Mouse (Mus musculus): Measurements from ENCODE around the gene Ric8a.
"Not testable (repeated sequence)": the region's sequence is repeated elsewhere in the genome, so short reads cannot be mapped to it uniquely, and the experiment has no call there.

Gene Ric8a

GRCm38 (mm10) chr7:140847755-140848580 lies 8.8 kb upstream of the Ric8a start, which contains the start of gene Odf3:
Gene Odf3, plus strand, starts transcription at chr7:140847805.
- DNase-seq, result peak; percentile 44 to 55

GRCm38 (mm10) chr7:140848591-140848990 lies 8.2 kb upstream of the Ric8a start:
- DNase-seq, result no peak

DNA sequence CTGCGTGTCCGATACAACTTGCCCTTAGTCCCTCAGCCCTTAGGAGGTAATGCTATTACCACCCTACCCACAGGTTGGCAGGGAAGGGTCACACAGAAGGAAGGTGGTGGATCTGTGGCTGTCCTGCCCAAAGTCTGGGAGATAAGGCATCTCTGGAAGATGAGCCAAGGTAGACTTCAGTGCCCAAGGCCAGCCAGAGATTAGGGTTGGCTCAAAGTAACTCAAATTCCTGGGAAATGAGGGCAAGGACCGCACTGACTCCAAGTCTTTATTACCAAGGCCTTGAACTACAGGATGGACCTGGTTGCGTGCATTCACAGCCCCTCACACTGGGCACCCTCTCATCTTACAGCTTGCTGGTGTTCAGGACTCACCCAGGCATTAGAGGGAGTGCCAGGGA lies 4.8 kb upstream of the Ric8a start:
- no peak for DNase-seq

GRCm38 (mm10) chr7:140853386-140853785 lies 3.4 kb upstream of the Ric8a start:
- DNase-seq, result no peak

DNA sequence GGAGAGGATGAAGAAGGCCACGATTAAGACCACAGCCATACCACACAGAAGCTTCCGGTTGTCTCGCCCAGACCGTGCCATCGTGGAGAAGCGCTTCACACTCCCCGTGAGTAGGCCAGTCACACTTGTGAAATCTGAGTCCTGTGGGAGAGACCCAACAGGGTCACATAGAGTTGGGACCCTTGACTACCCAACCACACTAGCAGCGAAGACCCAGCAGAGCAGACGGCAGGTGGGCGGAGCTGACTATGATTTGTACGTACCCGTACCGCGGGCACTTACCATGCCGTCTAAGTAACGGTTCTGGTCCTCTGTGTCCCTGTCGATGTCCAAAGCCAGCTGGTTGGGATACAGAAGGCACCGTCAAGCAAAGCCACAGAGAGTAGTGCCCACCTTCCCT lies 2.3 kb upstream of the Ric8a start:
- DNase-seq, result no peak

DNA sequence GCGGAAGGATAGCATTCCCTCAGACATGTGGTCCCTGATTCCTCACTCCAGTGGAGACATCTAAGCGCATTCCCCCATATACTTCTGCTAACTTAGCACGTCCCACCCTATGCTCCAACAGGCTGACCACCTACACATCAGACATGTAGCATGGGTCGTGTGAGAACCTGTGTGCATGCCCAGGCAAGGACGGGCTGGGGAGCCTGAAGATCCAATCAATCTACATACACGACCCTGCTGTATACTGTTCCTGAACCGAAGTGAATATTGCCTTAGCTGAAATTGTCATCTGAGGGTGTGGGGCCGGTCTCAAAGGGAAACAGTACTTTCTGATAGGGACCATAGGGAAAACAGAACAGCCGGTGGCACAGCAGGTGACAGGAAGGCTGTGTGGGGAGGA lies 1.6 kb upstream of the Ric8a start:
- DNase-seq, result no peak

DNA sequence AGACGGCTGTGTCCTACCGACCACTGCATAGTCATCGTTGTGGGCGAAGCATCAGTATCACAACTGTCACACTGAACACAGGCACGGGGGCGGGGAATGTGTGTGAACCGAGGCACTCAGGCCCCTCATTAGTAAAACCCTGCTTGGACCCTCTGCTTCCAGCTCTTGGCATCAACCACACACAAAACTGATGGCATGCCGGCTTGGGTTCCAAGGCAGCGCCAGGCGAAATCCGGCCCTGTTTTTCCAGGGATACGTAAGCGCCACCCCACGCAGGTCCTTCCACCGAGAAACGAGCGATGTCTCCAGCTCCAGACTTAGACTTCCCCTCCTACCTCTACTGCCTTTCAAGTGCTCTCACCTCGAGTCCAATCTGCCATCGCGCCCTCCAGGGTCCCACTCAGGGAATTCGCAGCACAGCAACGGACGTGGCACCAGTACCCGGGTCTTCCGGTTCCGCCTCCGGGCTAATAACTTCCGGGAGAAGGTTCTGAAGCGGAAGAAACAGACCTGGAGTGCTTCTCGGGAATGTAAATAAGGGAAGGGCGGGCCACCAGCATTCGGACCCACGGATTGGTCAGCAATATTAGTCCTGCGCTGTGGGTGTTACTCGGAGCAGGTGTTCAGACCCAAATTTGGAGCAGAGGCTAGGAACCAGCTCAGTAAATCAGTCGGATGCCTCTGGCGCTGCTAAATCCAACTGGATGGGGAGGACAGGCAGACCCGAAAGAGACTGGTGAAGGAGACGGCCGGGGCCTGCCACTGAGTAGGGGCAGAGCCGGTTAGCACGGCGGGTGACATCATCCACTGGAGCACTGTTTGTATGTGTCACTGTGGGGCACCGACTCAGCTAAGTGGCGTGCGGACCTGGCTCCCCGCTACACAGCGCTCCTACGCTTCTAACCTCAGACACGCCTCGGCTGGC lies 635 bp upstream of the Ric8a start, which contains the start of gene Gm45785:
Gm45785 (minus strand) TSS at position 472 of the 925 bp plus-strand sequence.
- DNase-seq, result peak; percentile 88 to 92

- peak in 1 of 2 experiments; percentile 31 for DNase-seq
These were observed 1.1 kb downstream of the Ric8a start, which contains the start of gene Bet1l for GRCm38 (mm10) chr7:140857550-140858505. Gene Bet1l, minus strand, starts transcription at chr7:140857577.

GRCm38 (mm10) chr7:140858746-140859145 lies 2.0 kb downstream of the Ric8a start:
- DNase-seq, result peak in 1 of 2 experiments; percentile 12

DNA sequence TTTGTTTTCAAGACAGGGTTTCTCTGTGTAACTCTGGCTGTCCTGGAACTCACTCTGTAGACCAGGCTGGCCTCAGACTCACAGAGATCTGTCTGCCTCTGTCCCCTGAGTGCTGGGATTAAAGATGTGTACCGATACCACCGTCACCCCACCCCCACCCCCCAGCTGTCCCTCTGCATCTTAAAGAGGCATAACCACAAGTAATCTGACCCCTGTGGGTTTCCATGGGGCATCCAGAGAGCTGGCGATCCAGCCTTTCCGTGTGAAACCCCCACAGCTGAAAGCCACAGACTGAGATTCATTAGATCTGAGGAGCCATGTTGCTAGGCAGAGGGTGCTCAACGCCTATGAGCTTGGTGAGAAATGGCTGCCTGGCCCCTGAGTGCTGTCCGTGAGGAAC lies 3.2 kb downstream of the Ric8a start:
- DNase-seq, result no peak

GRCm38 (mm10) chr7:140860728-140861127 lies 4.0 kb downstream of the Ric8a start:
- DNase-seq, result no peak

GRCm38 (mm10) chr7:140864761-140865160 lies 8.0 kb downstream of the Ric8a start:
- no peak for DNase-seq

- no peak for DNase-seq
These were observed 17.5 kb downstream of the Ric8a start for GRCm38 (mm10) chr7:140874224-140874623.

- peak in 1 of 2 experiments; percentile 26 for DNase-seq
These were observed 20.6 kb downstream of the Ric8a start for GRCm38 (mm10) chr7:140877364-140877763.

GRCm38 (mm10) chr7:140879355-140879754 lies 22.6 kb downstream of the Ric8a start:
- no peak for DNase-seq

- no peak for DNase-seq
These were observed 23.7 kb downstream of the Ric8a start for GRCm38 (mm10) chr7:140880419-140880818.

DNA sequence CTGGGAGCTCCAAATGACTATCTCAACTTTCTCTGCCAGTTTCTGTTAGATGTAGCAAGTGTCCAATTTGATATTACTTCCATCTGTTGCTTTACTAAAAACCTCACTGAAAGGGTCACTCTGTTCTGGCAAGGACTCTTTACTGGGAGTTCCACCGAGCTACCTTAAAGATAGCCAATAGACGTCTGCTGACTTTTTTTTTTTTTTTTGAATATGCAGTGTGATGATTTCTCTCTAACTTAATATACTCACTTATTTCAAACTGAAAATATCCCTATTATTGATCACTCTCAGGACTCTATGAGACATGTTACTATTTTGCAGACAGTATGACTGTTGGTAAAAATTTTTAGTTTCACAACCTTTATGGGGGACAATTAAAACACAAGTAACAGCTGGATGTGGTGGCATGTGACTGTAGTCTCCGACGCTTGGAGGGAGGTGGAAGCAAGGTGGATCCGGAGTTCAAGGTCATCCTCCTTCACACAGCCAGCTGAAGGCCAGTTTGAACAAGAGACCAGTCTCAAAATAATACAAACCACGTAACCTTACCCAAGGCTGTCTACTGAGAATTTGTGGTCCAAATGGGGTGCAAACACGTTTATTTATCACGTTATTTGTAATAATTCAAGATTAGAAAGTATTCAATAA lies 24.2 kb downstream of the Ric8a start:
- no peak for DNase-seq

DNA sequence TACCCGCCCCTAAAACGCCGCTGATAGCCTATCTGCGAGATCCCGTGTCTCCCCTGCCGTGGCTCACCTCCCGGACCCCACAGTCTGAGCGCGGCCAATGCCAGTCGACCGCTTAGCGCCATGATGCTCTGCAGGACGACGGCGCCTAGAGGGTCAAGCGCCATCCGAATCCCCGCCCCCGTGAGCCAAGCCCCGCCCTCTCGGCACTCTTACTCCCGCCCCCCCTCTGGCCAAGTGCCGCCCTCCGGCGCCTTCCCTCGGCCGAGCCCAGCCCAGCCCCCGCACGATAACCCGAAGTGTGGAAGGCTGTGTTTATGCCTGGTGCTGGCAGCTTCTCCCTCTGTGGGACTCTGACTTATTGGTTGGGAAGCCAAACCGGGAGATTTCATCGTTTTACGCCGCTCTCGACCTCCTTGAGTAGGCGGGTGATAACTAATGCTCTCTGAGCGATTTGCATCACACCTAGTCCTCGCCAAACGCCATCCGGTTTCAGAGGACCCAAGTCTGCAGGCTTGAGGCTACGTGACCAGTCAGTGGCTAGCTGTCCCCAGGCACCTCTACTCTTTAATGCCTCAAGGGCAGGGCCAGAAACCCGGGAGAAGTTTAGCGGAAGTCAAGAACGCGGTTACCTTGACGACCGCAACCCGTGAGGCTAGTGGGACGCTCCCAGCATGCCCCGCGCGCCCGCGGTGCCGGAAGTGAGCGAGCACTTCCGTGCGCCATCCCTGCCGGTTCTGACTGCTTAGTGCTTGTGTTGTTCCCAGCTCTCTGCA lies 25.1 kb downstream of the Ric8a start, which contains the start of the genes Psmd13 and Sirt3:
Psmd13 (plus strand) TSS at position 273 of the 773 bp plus-strand sequence.
Sirt3 (minus strand) TSS at position 614 of the 773 bp plus-strand sequence.
- peak; percentile 95 for DNase-seq

DNA sequence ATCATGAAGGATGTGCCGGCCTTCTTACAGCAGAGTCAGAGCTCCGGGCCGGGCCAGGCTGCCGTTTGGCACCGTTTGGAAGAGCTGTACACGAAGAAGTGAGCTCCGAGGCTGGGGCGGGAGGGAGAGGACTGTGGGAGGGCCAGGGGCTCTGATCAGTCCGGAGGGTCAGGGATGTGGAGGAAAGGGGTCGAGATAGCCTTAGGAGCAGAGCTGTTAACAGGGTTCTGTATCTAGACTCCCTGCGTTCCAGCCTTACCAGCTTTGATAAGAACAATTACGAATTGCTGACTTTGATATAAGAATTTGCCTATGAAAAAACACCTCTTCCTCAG lies 25.7 kb downstream of the Ric8a start:
- DNase-seq, result no peak

GRCm38 (mm10) chr7:140890636-140891035 lies 33.9 kb downstream of the Ric8a start:
- DNase-seq, result not testable (repeated sequence)

DNA sequence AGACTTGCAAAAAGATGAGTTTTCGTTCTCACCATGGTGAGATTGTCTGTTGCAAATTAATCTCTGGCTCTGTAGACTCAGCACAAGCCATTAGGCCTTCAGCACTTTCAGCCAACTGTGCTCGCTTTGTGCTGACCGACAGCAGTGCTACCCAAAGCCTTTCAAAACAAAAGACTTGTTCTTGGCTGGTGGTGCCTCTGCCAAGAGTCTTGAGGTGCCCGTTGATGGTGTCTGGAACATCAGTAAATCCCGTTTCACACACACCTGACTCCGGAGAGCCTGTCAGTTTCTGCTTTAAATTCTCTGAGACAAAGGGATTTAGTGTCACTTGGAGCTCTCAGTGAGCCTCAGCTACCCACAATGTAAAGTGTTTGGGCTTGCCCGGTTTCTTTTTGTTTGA lies 37.3 kb downstream of the Ric8a start:
- no peak for DNase-seq
